Mouse (Mus musculus): Measurements from ENCODE around the gene Ddx5. TPM values are rescaled to one million over a fixed set of nuclear protein-coding genes. Genes with fewer than 3 reads are reported as not detected.
"Not testable (repeated sequence)": the region's sequence is repeated elsewhere in the genome, so short reads cannot be mapped to it uniquely, and the experiment has no call there.

Gene Ddx5
- polyA plus RNA-seq, 1 experiment from 2014 or later, result 175 TPM

DNA sequence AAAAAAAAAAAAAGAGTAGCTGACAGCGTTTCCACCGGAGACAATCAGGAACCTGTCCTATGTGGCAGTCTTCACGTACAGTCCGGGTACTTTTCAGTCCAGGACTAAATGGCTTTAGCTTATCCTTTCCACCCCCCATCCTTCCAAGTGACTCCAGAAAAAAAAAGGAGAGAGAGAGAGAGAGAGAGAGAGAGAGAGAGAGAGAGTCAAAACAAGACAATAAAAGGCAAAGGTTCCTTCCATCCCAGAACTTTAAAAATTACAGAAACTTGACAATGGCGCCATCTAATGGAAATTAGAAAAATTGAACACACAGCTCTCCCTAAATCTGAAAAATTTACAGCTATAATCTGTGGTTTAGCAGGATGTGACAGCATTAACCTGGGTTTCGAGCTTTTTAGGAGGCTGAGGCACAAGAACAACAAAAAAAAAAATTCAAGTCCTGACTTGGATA, 46.6 kb downstream of the Ddx5 start:
- Histone ChIP-seq H3K36me3 (ENCODE audit: control insufficient read depth, insufficient read depth, low read length) (no peaks in the 10 kb centered on the region), H3K9ac (ENCODE audit: low read length) (no peak overlapping the region), H3K4me3 (ENCODE audit: low read depth, low read length) (no peak overlapping the region), H3K4me2 (replicated peaks; ENCODE audit: low read depth) (no peak overlapping the region), H3K4me1 (replicated peaks; ENCODE audit: control insufficient read depth, insufficient read depth) (no peaks in the 10 kb centered on the region), H3K27ac (replicated peaks) (no peak overlapping the region), H3K27me3 (ENCODE audit: control insufficient read depth, insufficient read depth, low read length) (no peaks in the 10 kb centered on the region), H3K9me3 (ENCODE audit: control insufficient read depth, low read length) (no peaks in the 10 kb centered on the region)
- ATAC-seq (ENCODE audit: low FRiP score, low TSS enrichment), result no peak
- TF ChIP-seq CTCF (IDR thresholded peaks at IDR 0.05; ENCODE audit: low read depth) (peak; percentile 82), EP300 (optimal IDR thresholded peaks at IDR 0.05) (no peak)
- 43% methylated on average over 6 of the region's 6 CpGs for WGBS
- DNase-seq (ENCODE audit: low spot score), result no peak

DNA sequence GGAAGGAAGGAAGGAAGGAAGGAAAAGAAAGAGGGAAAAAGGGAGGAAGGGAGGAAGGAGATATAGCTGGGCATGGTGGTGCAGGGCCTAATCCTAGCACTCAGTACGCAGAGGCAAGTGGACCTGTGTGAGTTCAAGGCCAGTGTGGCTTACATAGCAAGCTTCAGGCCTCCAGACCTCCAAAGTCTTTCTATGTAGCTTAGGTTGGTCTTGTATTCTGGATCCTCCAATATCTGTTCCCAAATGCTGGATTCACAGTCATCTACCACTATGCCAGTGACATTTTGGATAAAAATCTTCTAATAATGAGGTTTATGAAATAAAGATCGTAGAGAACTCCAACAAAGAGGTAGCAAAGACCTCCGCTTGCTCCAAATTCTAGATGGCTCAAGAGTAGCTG, 47.2 kb downstream of the Ddx5 start:
- TF ChIP-seq CTCF (IDR thresholded peaks at IDR 0.05; ENCODE audit: low read depth), result no peak
- TF ChIP-seq EP300 (optimal IDR thresholded peaks at IDR 0.05), result no peak
- Histone ChIP-seq H3K36me3 (ENCODE audit: control insufficient read depth, insufficient read depth, low read length) (no peaks in the 10 kb centered on the region), H3K9me3 (ENCODE audit: control insufficient read depth, low read length) (no peaks in the 10 kb centered on the region), H3K4me3 (ENCODE audit: low read depth, low read length) (no peak overlapping the region), H3K4me1 (replicated peaks; ENCODE audit: control insufficient read depth, insufficient read depth) (no peaks in the 10 kb centered on the region), H3K4me2 (replicated peaks; ENCODE audit: low read depth) (no peak overlapping the region), H3K27me3 (ENCODE audit: control insufficient read depth, insufficient read depth, low read length) (no peaks in the 10 kb centered on the region), H3K27ac (replicated peaks) (no peak overlapping the region), H3K9ac (ENCODE audit: low read length) (no peak overlapping the region)
- DNase-seq (ENCODE audit: low spot score), result no peak
- ATAC-seq (ENCODE audit: low FRiP score, low TSS enrichment), result no peak
- WGBS, result 93% methylated on average over 3 of the region's 3 CpGs

DNA sequence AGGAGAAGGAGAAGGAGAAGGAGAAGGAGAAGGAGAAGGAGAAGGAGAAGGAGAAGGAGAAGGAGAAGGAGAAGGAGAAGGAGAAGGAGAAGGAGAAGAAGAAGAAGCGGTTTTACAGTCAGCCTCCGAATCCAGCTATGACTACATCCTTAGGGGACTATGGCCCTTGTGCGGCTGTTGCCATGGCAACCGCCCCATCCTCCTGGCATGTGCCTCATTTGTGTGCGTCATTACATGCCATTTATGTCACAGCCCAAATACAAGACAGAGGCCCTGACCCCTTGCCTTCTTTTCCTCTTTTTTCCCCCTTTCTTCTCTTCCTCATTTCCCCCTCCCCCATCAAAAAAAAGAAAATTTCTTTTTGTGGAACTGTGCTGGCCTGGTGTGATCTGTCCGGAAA, 47.8 kb downstream of the Ddx5 start:
- no peaks in the 10 kb centered on the region for H3K9me3 ChIP-seq (ENCODE audit: control insufficient read depth, low read length)
- H3K4me1 ChIP-seq (replicated peaks; ENCODE audit: control insufficient read depth, insufficient read depth), result no peaks in the 10 kb centered on the region
- no peak overlapping the region for H3K9ac ChIP-seq (ENCODE audit: low read length)
- DNase-seq (ENCODE audit: low spot score), result no peak
- H3K27me3 ChIP-seq (ENCODE audit: control insufficient read depth, insufficient read depth, low read length), result no peaks in the 10 kb centered on the region
- H3K36me3 ChIP-seq (ENCODE audit: control insufficient read depth, insufficient read depth, low read length), result no peaks in the 10 kb centered on the region
- H3K4me3 ChIP-seq (ENCODE audit: low read depth, low read length), result no peak overlapping the region
- no peak for TF ChIP-seq CTCF (IDR thresholded peaks at IDR 0.05; ENCODE audit: low read depth)
- no peak for TF ChIP-seq EP300 (optimal IDR thresholded peaks at IDR 0.05)
- 75% methylated on average over 6 of the region's 6 CpGs for WGBS
- H3K4me2 ChIP-seq (replicated peaks; ENCODE audit: low read depth), result no peak overlapping the region
- no peak overlapping the region for H3K27ac ChIP-seq (replicated peaks)
- ATAC-seq (ENCODE audit: low FRiP score, low TSS enrichment), result no peak

DNA sequence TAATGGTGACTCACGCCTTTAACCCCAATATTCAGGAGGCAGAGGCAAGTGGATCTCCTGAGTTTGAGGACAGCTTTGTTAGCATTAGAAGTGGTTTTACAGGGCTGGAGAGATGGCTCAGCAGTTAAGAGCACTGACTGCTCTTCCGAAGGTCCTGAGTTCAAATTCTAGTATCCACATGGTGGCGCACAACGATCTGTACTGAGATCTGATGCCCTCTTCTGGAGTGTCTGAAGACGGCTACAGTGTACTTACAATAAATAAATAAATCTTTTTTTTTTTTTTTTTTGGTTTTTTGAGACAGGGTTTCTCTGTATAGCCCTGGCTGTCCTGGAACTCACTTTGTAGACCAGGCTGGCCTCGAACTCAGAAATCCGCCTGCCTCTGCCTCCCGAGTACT, 48.3 kb downstream of the Ddx5 start:
- not testable (repeated sequence) for ATAC-seq (ENCODE audit: low FRiP score, low TSS enrichment); H3K4me3 ChIP-seq (ENCODE audit: low read depth, low read length); DNase-seq (ENCODE audit: low spot score); H3K4me2 ChIP-seq (replicated peaks; ENCODE audit: low read depth); H3K36me3 ChIP-seq (ENCODE audit: control insufficient read depth, insufficient read depth, low read length); H3K4me1 ChIP-seq (replicated peaks; ENCODE audit: control insufficient read depth, insufficient read depth); H3K9ac ChIP-seq (ENCODE audit: low read length); H3K27me3 ChIP-seq (ENCODE audit: control insufficient read depth, insufficient read depth, low read length); H3K27ac ChIP-seq (replicated peaks); H3K9me3 ChIP-seq (ENCODE audit: control insufficient read depth, low read length)
- TF ChIP-seq CTCF (IDR thresholded peaks at IDR 0.05; ENCODE audit: low read depth), result peak; percentile 21; the same call in 1 of the 2 replicates
- 92% methylated on average over 5 of the region's 8 CpGs for WGBS

DNA sequence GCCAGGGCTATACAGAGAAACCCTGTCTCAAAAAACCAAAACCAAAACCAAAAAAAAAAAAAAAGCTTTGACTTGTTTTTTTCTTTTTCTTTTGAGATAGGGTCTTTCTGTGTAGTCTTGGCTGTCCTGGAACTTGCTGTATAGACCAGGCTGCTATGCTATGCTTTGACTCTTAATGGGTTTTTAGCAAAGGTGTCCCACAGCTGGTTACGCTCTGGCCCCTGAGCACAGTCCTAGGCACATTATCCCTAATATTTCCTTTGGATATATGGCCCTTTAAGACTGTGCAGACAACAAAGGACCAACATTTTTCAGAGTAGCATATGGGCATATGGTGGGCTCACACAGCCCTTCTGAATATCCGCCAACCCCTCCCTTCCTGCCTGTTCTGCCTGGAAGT, 49.9 kb downstream of the Ddx5 start:
- Histone ChIP-seq H3K36me3 (ENCODE audit: control insufficient read depth, insufficient read depth, low read length) (no peaks in the 10 kb centered on the region), H3K9me3 (ENCODE audit: control insufficient read depth, low read length) (no peaks in the 10 kb centered on the region), H3K4me2 (replicated peaks; ENCODE audit: low read depth) (no peak overlapping the region), H3K4me1 (replicated peaks; ENCODE audit: control insufficient read depth, insufficient read depth) (no peaks in the 10 kb centered on the region), H3K27ac (replicated peaks) (no peak overlapping the region), H3K9ac (ENCODE audit: low read length) (no peak overlapping the region), H3K4me3 (ENCODE audit: low read depth, low read length) (no peak overlapping the region), H3K27me3 (ENCODE audit: control insufficient read depth, insufficient read depth, low read length) (no peaks in the 10 kb centered on the region)
- DNase-seq (ENCODE audit: low spot score), result no peak
- ATAC-seq (ENCODE audit: low FRiP score, low TSS enrichment), result no peak
- TF ChIP-seq EP300 (optimal IDR thresholded peaks at IDR 0.05), result no peak
- TF ChIP-seq CTCF (IDR thresholded peaks at IDR 0.05; ENCODE audit: low read depth), result no peak
- 93% methylated on average over 2 of the region's 2 CpGs for WGBS

DNA sequence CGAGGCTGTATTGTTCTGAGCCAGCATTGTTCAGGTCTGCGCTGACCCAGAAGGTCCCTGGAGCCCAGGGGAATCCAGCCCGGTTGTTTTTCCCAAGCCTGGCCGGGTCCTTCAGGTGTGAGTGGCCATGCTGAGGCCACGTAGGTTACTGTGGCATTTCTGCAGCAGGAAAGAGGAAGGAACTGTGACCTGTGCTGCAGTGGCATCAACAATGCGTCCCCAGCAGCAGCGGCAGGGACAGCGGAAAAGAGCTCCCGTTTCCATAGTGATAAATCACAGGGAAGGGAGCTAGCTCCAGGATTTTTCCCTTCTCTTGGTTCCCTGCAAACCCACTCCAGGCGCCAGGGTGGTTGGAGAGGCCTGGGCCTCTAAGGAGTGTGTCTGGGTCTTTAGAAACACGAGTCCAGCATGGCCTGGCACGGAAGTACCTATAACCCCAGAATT, 51.8 kb downstream of the Ddx5 start:
- no peak overlapping the region for H3K27ac ChIP-seq (replicated peaks)
- no peaks in the 10 kb centered on the region for H3K36me3 ChIP-seq (ENCODE audit: control insufficient read depth, insufficient read depth, low read length)
- no peak overlapping the region for H3K4me3 ChIP-seq (ENCODE audit: low read depth, low read length)
- no peaks in the 10 kb centered on the region for H3K27me3 ChIP-seq (ENCODE audit: control insufficient read depth, insufficient read depth, low read length)
- no peaks in the 10 kb centered on the region for H3K4me1 ChIP-seq (replicated peaks; ENCODE audit: control insufficient read depth, insufficient read depth)
- ATAC-seq (ENCODE audit: low FRiP score, low TSS enrichment) (peak; percentile 36; the same call in 1 of the 2 replicates), DNase-seq (ENCODE audit: low spot score) (no peak)
- TF ChIP-seq CTCF (IDR thresholded peaks at IDR 0.05; ENCODE audit: low read depth) (no peak), EP300 (optimal IDR thresholded peaks at IDR 0.05) (no peak)
- no peak overlapping the region for H3K4me2 ChIP-seq (replicated peaks; ENCODE audit: low read depth)
- 40% methylated on average over 12 of the region's 12 CpGs for WGBS
- H3K9ac ChIP-seq (ENCODE audit: low read length), result no peak overlapping the region
- H3K9me3 ChIP-seq (ENCODE audit: control insufficient read depth, low read length), result no peaks in the 10 kb centered on the region
